Mouse (Mus musculus) ES-E14 (cell line): ENCODE data around the gene Scarb1.

Source experiments
- CHD2 ChIP-seq: IDR thresholded peaks from 2 replicates; pipeline ENCODE4 v1.6.1; 2014; ENCODE audit warnings: mild to moderate bottlenecking, low read depth, low read length, inconsistent platforms
- MAFK ChIP-seq: IDR thresholded peaks from 2 replicates; pipeline ENCODE4 v1.6.1; 2014; ENCODE audit warnings: mild to moderate bottlenecking, low read depth, low read length, inconsistent platforms; ENCODE audit not compliant: insufficient read depth

- TF ChIP-seq MAFK: no peak
- TF ChIP-seq CHD2: no peak; the same call in 1 of the 2 replicates
These were observed 42.9 kb upstream of the Scarb1 start for GRCm38 (mm10) chr5:125383637-125384420.
